ENCODE assay signal across 9 mouse cellular contexts in the genomic region with DNA sequence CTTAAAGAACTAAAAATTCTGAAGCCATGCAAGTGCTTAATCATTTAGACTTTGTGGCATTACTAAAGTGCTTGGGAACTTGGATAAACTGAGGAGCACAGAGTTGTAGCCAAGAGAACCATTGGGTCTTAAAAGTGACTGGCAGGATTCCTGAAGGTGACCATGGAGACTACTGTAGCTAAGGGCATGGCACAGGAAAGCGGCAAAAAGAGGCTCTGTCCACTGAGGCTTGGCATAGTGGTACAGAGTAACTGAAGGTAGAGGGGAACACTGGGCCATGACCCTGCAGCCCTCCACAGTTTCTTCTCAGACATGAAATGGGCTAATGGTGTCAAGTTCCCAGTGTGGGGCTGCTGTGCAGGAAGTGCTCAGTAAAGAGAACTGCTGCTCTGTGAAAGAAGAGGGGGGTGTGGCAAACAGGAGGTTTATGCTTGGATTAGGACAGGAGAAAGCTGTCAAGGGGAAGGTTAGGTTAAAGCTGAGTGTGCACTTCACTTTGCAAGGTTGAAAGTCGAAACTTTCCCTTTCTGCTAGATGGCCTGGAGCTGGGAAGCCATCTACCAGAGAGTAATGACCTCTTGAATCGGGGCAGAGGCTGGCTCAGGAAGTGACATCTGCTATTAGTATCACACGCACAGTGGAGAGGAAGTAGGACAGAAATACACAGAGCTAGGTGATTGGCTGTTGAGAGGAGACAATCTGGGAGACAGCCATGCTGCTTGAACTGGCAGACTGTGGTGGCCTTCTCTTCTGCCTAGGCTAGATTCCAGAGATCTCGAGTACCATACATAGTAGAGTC. TPM values are rescaled to one million over a fixed set of nuclear protein-coding genes. Genes with fewer than 3 reads are reported as not detected.
DNase-seq lines count a peak whose midpoint lies in the region; ATAC-seq and TF ChIP-seq lines count a peak whose summit lies in the region.
"Had no signal": no experiment of that assay in that cellular context is flagged by ENCODE, and none has a peak within 500 bp of the region (broad histone marks: within the 10 kb centered on the region; RNA-seq: fewer than 3 reads in every experiment).

No protein-coding gene starts in this region.

- intact Hi-C loops in left cerebral cortex, adult 2 months (cut with DNase I), result no loop called here

- H3K36me3 ChIP-seq in neural tube, embryonic 15.5 days, result peaks cover 17% of the 10 kb centered on the region

- H3K4me3 ChIP-seq in neural tube, embryonic 15.5 days (replicated peaks), result no peak overlapping the region
- no peak overlapping the region for H3K4me3 ChIP-seq in brown adipose tissue, adult 24 weeks (ENCODE audit: insufficient read depth, low read depth, low read length)
- H3K4me3 ChIP-seq in left cerebral cortex, adult 2 months, result no peak overlapping the region
- H3K4me3 ChIP-seq: lung, embryonic 15.5 days had no signal

- no peak overlapping the region for H3K4me2 ChIP-seq in neural tube, embryonic 15.5 days
- H3K4me2 ChIP-seq: lung, embryonic 15.5 days had no signal

- 0 out of 2 replicates have a peak, but pooled peaks have one; percentile 41 for ATAC-seq in neural tube, embryonic 15.5 days (ENCODE audit: low FRiP score)

- WGBS in neural tube, embryonic 15.5 days, result 76% methylated on average over 5 of the region's 5 CpGs

- H3K27me3 ChIP-seq in neural tube, embryonic 15.5 days (replicated peaks), result no peaks in the 10 kb centered on the region
- H3K27me3 ChIP-seq: lung, embryonic 15.5 days had no signal

- no peak for DNase-seq in neural tube, embryonic 10.5 days (ENCODE audit: extremely low spot score, low spot score)
- DNase-seq in kidney, postnatal 10 days, result peak; percentile 27
- DNase-seq in thymus, postnatal 25 days, result peak; percentile 22
- DNase-seq in left cerebral cortex, adult 2 months (ENCODE audit: extremely low spot score in 1 of 2, low spot score in 2 of 2), result no peak
- DNase-seq in adrenal gland, adult 18-20 months (ENCODE audit: low spot score in 2 of 2), result no peak
- DNase-seq: right cerebral cortex, postnatal 25 days had no signal

- peaks cover 8% of the 10 kb centered on the region; the same call in 1 of the 2 replicates for H3K4me1 ChIP-seq in neural tube, embryonic 15.5 days
- H3K4me1 ChIP-seq in brown adipose tissue, adult 24 weeks (ENCODE audit: control insufficient read depth, insufficient read depth, insufficient read length, low read length), result peaks cover 19% of the 10 kb centered on the region

- H3K9me3 ChIP-seq in neural tube, embryonic 15.5 days (replicated peaks), result no peaks in the 10 kb centered on the region
- H3K9me3 ChIP-seq: lung, embryonic 15.5 days had no signal

- H3K27ac ChIP-seq in neural tube, embryonic 15.5 days (replicated peaks), result 0 out of 2 replicates have a peak overlapping the region, but pooled peaks have one; percentile 9
- 0 out of 2 replicates have a peak overlapping the region, but pooled peaks have one; percentile 33 for H3K27ac ChIP-seq in brown adipose tissue, adult 24 weeks (replicated peaks; ENCODE audit: low read depth, low read length)
- no peak overlapping the region; the same call in 1 of the 2 replicates for H3K27ac ChIP-seq in left cerebral cortex, adult 2 months
- H3K27ac ChIP-seq: lung, embryonic 15.5 days had no signal

- H3K9ac ChIP-seq in neural tube, embryonic 15.5 days (replicated peaks), result no peak overlapping the region
- H3K9ac ChIP-seq: lung, embryonic 15.5 days had no signal

- TF ChIP-seq CTCF in left cerebral cortex, adult 2 months (IDR thresholded peaks at IDR 0.05), result no peak

RNA-seq across cellular contexts. Expression of a gene that starts 38.1 kb away (rescaled TPM):
- polyA plus RNA-seq in neural tube, embryonic 15.5 days (2015; fragmentation: Nextera tagmentation; extraction: Ambion mirVana), result 23.2 and 24.2 TPM in 2 replicates
- polyA plus RNA-seq in brown adipose tissue, adult 24 weeks (2012; ENCODE audit: insufficient read depth, insufficient read length, missing spikeins), result 18.4 and 24.8 TPM in 2 replicates
- total RNA-seq in left cerebral cortex, adult 2 months (2021), result 10 to 100 TPM; 41.1 to 45.4 TPM
- total RNA-seq in adrenal gland, adult 18-20 months (2021), result 10 to 100 TPM; 42.9 to 49.5 TPM

Comparison
In these comparisons a context has a peak if more than half of its experiments do, and no peak if none do; other contexts are left out.
1. DNase-seq: peak in kidney, postnatal 10 days (single experiment) and thymus, postnatal 25 days (single experiment); none in neural tube, embryonic 10.5 days (single experiment), left cerebral cortex, adult 2 months (0 of 2) and adrenal gland, adult 18-20 months (0 of 2).